Mouse (Mus musculus): ENCODE results near the gene Slc27a5.

Gene Slc27a5

DNA sequence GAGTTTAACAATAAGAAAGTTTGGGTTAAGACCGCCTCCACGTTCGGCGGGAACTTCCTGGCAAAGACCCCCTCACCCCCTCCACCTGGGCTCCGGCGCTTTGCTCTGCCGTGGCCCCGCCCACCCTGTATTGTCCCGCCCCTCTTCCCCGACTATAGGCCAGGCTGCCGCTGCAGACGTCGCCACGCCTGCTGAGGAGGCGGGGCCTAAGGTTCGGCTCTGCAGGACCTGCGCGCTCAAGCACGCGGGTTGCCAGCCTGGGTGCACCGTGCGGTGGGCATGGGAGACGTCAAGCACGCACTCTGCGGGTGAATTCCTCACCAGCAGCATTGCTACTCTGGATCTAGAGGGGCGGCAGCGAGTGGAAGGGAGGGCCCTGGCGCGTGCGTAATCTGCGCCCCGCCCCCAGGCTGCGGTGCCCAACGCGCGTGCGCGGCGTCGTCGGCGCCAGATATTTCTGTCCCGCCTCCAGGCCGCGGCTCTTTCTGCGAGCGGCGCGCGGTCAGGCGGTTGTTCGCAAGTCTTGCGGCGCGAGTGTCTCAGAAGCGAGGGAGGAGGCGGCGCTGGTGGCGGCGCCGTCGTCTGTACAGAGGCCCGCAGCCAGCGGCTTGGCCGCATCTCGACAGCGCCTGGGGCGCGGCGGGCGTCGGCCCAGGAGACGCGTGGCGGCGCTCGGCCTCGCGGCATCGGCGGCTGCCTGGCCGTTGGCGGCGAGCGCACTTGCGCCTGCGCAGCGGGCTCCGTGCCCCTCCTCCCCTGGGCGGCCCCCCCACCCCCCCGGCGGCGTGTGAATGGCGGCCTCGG is 26.1 kb upstream of the Slc27a5 start:
- peak; percentile 93 for DNase-seq

DNA sequence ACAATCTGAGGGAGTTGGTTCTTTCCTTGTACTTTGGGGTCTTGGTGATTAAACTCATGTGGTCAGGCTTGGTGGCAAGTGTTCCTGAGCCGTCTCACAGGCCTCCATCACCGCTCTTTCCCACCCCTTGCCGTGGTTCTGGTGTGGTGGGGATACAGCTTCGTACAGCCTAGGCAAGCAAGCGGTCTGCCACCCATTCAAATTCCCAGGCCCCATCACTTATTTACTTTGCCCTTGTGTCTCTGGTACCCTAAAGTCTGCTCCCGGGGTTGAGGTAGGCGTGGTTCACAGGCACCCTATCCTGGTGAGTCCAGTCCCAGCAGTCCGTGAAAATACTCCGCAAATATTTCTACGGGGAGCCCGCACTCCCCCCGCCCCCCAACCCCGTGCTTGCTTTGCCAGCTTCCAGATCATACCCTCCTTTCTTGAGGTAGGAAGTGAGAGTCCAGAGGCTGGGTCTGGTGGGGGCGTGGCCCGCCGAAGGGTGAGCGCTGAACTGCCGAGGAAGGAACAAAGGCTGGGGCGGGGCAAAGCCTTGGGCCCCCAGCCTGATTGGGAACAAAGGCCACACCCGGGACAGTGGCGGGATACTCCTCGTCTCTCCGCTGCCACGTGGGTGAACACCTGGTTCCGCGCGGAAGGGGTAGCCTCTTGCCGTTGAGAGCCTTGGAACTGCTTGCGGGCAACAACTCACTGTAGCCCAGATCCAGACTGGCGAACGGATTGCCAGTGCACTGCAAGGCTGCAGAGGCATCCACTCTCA is 25.0 kb upstream of the Slc27a5 start:
- DNase-seq = peak; percentile 72

DNA sequence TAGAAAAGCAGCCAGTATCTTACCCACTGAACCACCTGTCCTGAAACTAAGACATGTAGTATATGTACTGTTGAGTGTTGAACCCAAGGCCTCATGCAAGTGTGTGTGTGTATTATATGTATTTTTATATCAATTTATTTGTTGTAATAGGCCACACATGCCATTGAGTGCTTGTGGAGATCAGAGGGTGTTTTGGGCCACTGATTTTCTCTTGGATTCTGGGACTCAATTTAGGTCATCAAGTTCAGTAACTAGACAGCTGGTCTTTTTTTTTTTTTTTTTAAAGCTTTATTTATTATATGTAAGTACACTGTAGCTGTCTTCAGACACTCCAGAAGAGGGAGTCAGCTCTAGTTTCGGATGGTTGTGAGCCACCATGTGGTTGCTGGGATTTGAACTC is 17.2 kb upstream of the Slc27a5 start:
- DNase-seq = no peak

DNA sequence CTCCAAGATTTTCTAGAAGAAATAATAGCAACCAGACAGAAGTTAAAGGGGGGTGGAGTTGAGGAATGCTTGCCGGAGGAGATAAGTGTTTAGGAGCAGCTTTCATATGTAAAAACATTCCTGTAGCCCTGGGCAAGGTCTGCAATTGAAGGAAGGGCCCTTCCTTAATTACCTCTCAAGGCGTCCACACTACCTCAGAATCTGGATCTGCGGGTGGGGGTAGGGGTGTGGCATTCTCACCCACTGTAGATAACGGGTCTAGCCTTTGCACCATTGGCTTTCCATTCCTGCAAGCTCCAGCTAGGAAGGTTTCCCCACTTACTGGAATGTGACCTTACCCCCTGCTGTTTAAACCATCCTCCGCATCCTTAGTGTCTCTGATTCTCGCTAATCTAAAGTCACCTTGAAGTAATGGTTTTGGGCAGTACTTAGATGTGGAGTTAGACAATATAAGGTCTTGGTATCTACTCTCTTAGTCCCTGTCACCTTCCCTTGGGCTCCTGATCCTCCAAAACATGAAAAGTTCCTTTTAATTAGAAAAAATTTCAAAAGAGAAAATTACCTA is 16.4 kb upstream of the Slc27a5 start:
- no peak for DNase-seq

DNA sequence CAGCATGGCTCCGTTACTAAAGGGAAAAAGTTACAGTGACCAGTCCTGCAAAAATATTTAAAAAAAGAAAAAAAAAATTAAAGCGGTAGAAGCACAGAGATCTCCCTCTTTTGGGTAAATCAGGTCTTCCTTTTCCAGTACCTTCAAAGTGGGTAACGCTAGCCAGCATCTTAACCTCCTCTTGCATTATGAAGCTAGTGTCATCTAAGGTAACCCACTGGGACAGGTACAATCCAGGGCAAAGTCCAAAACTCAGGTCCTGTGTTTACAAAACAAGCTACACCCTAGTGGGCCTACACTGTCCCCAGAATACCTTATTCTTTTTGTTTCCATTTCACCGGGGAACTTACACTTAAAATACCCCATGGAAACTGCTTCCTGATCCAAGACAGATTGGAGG is 15.7 kb upstream of the Slc27a5 start:
- DNase-seq = no peak

DNA sequence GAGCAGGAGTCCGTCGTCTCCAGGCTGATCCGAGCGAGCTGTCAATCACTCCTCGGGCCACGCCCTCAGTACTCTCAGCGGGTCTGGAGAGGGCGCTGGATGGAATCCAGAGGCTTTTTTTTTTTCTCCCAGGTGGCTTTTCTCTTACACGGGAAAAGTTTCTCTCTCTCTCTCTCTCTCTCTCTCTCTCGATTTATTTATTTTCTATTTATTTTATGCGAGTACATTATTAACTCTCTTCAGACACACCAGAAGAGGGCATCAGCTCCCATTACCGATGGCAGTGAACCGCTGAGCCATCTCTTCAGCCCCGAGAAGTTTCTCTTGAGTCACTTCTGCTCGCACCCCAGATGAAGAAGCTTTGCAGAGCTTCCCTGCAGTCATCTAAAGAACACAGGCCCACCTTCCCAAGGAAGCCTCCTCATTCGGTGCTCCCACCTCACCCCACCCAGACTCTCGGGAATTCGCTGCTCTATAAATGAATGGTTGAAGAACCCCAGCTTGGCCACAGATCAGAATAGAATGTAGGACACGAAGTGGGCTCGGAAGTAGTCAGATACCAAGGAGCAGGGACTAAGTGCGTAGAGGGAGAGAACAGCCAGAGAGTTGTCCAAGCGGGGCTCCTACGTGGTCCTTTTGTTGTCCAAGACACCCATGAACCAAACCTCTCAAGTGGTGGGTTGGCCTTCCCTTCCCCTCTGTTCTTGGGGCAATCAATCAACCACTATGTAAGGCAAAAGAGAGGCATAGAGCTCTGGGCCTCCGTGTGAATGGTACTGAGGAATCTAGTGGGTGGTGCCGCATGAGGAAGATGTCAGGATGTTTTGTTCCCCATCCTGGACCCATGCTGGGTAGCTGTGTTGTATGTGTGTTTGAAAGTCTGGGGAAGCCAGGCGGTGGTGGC is 12.3 kb upstream of the Slc27a5 start, which contains the start of gene Zbtb45:
TSS of gene Zbtb45 (minus strand) at position 30 of the 904 bp plus-strand sequence.
- no peak for DNase-seq

DNA sequence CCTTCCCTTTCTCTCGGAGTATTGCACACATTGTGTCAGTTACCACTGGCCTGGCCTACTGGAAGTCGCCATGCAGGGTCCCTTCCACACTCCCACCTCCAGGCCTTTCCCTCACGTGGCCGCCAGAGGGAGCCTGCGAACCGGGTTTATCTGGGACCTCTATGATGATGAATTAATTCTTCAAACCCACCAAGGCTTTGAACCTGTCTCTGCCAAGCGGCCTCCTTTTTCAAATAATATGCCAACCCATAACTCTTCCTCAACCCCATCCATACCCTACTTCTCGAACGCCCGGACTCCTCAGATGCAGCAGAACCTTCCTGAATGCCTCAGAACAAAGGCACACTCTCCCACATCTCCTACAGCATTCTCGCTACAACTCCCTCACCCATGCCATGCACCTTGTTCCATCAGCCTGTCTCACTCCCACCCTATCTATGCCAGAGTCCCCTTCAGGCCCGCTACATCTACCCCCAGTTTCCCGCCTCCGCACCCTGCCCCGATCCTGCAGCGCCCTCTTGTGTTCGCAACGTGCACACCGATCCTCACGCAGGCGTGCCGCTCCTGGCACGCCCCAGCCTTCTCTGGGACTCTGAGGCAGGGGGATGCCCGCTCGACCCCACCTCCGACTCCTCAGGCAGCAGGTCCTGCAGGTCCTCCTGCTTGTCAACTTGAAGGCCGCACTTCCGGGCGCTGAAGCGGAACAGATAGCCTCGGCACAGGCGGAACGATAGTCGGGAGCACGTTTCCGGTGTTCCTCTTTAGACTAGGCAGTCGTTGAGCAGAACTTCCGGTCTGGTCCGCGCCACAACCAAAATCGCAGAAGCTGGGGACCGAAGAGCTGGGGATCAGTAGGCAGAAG is 11.4 kb upstream of the Slc27a5 start:
- peak; percentile 91 for DNase-seq

DNA sequence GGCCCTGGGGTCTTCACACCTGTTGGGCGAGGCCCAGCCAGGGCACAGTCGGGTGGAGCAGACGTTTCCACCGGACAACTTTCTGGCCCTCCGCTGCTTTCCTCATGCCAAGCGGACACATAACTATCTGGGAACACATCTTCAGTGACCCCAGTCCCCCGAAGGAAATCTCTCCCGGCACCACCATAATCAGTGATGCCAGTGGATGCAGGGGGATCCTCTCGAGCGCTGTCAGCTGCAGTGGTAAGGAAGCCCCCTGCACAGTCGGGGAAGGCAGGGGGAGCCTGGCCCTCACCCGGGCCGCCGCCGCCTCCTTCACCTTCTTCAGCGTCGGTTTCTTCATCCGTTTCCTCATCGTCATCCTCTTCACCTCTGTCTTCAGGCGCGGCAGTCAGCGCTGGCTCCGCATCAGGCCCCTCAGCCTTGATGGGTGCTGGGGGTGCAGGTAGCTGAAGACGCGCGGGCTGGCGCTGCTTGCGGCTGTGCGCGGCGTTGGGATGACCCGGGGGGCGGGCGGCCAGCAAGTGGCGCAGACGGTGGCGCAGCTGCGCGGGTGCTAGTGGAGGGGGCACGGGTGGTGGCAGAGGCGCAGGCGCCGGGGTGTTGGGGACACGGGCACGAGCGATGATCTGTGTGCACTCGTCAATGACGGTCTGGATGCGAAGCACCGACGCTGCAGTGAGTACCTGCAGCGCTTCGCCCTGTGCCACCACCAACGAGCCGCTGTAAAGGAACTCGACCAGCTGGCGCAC is 9.5 kb upstream of the Slc27a5 start:
- DNase-seq = no peak

DNA sequence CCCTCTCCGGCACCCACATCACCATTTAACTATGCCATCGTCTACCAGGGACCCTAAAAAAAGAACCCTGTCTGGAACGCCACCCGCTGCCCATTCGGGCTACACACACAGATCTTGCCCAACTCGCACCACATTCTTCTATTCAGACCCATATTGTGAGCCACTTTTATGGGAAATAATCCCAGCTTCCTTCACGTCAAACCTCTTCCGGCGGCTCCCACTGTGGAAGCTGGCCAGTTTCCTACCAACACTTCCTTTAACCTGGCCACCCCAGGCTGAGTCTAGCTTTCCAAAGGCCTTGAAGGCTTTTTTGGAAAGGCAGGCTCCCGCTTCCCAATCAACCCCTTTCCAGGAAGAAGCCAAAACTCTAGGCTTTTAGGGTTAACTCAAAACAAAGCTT is 8.5 kb upstream of the Slc27a5 start:
- DNase-seq = no peak

DNA sequence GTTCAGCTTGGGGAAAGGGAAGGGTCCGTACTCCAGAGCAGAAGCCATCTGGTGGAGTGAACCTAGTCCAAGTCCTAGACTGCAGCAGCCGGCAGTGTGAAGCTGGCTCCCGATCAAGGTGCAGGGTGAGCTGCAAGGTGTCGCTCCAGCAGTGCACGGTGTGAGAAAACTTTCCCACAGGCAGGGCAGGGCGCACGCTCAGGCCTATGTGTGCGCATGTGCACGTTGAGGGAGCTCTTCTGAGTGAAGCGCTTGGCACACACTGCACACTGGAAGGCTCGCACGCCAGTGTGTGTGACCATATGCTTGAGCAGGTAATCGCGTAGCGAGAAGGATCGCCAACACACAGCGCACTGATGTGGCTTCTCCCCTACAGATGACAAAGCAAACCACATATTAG is 8.0 kb upstream of the Slc27a5 start:
- DNase-seq = no peak

DNA sequence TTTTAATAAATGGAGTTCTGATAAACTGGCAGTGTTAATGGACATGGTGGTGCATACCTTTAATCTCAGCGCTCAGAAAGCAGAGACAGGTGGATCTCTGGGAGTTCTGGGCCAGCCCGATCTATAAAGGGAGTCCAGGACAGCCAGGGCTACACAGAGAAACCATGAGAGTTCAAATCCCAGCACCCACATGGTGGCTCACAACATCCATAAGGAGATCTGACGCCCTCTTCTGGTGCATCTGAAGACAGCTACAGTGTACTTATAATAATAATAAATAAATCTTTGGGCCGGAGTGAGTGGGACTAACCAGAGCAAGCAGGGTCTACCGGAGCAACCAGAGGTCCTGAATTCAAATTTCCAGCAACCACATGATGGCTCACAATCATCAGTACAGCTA is 5.4 kb upstream of the Slc27a5 start:
- no peak for DNase-seq

DNA sequence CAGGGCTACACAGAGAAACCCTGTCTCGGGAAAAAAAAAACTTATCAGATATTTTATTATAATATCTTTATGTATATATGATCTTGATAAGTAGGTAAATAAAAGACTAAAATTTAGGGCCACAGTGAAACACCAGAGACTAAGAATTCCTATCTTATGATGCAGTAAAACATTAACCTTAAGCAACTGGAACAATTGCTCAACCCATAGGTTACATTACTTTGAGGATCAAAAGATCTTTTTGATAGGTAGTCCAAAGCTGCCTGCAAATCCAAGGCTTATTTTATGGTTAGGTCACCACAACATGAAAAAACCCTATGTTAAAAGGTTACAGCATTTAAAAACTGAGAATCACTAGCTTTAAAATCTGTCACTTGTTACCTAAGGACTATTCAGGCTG is 3.6 kb upstream of the Slc27a5 start:
- no peak for DNase-seq

DNA sequence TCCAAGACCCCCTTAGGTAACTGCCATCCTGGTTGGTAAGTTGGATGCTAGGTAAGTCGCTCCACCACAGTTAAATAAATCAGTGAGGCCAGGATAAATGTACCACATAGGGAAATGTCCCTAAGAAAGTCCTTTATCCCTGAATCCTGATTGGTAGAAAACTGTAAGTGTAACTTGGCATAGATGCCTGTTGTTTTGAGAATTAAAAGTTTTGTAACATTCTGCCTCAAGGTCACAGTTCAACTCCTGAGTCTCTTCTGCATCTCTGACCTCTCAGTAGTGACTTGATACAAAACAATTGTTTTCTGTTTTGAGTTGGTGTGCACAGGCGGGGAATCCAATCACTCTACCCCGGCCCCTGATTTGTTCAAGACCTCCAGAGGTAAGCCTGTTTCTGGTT is 859 bp upstream of the Slc27a5 start, which contains the start of gene Trim28:
TSS of gene Trim28 (plus strand) at position 264 of the 400 bp plus-strand sequence.
- DNase-seq = no peak

DNA sequence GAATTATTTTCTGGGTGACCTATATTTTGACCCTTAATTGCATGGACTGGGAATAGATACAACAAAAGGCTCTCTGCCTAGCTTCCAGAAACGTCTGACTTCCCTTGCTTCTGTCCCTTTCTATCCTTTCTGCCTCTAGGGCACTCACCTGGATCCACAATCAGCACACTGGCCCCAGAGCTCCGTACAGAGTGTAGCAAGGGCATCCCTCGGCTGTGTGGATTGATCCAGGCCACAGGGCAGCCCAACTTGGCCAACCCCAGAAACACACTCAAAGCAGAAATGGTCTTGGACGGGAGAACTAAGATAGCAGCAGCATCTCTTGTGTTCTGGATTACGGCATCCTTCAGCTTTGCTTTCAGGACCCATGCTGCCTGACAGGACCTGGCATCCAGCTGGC is 762 bp downstream of the Slc27a5 start:
- DNase-seq = no peak

DNA sequence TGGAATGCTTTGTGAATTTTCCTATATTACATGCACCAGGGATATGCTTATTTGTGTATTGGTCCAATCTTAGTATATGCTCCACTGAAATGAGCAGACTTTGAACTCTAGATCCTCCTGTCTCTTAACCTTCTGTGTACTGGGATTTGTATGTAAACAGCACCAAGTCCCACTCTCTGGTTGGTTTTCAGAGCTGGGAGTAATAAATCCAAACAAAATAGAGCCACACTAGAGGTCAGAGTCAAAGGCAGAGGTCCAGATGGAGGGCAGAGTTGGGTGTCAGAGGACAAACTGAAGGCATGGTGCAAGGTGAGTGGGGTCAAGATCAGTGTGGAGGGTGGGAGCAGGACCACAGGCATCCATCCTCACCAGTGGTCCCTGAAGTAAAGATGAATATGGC is 2.1 kb downstream of the Slc27a5 start:
- no peak for DNase-seq

DNA sequence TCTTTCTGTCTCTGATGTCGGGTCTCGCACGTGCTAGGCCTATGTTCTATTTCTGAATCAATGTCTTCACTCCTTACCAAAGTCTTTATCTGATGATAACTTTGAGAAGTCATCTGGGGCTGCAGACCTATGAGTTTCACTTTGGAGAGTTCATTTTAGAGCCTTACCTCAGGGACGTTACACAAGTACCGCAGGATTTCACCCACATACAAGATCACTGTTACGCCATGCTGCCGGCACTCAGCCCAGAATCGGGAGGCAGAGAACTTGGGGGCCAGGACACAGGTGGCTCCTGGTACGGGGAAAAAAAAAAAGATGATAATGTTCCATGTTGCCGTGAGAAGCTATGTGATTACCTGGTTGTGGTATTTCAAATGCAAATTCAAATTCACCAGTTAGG is 4.8 kb downstream of the Slc27a5 start:
- DNase-seq = no peak

DNA sequence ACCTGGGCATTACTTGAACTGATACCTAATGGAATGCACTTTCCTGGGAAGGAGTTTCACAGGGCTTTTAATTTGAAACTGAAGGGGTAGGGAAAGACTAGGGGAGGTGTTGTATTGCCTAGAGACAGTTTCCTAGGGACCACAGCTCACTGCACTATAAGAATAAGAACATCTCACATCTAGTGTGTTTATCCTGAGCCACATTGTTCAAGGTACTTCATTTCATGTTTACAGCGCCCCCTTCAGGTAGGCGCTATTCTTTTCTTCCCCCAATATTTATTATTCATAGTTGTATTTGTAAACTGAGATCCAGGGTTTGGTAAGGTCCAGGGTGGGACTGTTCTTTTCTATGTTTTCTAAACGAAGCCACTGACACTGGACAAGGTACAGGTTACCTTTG is 5.8 kb downstream of the Slc27a5 start:
- DNase-seq = peak; percentile 61

DNA sequence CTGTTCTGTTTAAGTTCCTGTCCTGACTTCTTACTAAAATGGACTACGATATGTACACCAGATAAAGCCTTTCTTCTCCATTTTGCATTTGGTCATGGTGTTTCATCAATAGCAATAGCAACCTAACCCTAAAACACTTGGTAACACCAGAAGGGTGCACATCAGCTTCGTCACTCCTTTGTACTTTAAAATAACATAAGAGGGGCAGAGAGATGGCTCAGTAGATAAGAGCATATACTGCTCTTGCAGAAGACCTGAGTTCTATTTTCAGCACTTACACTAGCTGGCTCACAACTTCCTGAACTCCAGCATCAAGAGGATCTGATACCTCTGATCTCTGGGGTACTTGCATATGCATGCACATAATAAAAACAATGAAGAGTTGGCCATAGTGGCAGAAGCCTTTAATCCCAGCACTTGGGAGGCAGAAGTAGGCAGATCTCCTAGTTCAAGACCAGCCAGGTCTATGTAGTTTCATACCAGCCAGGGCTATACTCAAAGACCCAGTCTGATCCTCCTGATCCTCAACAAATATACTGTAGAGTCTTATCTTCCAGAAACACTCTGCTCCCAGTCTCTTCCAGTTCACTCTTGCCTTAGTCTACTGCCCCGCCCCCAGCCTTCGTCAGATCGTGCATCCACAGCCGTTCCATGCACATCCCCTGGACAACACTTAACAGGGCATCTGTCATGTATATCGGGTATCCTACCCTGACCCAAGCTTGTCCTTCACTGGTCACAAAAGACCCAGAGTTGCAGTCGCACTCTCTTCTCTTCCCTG is 10.4 kb downstream of the Slc27a5 start:
- no peak for DNase-seq

DNA sequence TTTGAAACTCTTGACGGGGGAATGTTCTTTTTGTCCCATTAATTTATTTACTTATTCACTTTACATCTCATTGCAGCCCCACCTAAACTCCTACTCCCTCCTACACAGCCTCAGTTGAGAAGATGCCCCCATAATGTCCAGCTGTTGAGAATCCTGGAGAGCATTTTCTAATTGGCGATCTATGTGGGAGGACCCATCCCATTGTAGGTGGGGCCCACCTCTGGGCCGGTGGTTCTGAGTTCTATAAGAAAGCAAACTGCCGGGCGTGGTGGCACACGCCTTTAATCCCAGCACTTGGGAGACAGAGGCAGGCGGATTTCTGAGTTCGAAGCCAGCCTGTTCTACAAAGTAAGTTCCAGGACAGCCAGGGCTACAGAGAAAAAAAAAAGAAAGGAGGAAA is 11.1 kb downstream of the Slc27a5 start:
- DNase-seq = no peak

DNA sequence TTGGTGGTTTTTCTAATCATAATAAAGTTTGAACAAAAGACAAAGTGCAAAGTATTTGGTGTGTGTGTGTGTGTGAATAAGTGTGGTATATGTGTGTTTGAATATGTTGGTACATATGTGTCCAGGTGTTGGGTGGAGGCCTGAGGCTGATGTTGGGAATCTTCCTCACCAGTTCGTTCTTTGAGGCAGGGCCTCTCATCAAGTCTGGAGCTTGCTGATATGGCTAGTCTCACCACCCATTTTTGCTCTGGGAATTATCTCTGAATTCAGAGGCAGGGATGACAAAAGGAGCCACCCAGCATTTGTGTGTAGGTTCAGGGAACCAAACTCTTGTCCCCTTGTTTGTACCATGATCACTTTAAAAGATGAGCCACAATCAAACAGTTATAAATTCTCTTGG is 12.3 kb downstream of the Slc27a5 start:
- DNase-seq = no peak

Measured in lung, postnatal 14 days (tissue).